Mouse (Mus musculus) megakaryocyte, embryonic 14.5 days (primary cell): Measurements from ENCODE around the gene Prpf38a. TPM values are rescaled to one million over a fixed set of nuclear protein-coding genes. Genes with fewer than 3 reads are reported as not detected.

Source experiments
- H3K27me3 ChIP-seq: replicated peaks from 2 replicates; pipeline ENCODE3; 2012; ENCODE audit warnings: inconsistent platforms
- H3K36me3 ChIP-seq: replicated peaks from 2 replicates; pipeline ENCODE3; 2012; ENCODE audit warnings: low read length, inconsistent platforms, mixed read lengths
- H3K4me1 ChIP-seq: 2 replicates; pipeline ENCODE4 v1.6.1; 2012; ENCODE audit warnings: inconsistent platforms
- H3K4me3 ChIP-seq: replicated peaks from 2 replicates; pipeline ENCODE3; 2012; ENCODE audit warnings: moderate library complexity, mild to moderate bottlenecking, inconsistent platforms
- H3K9me3 ChIP-seq: 2 replicates; pipeline ENCODE4 v1.6.1; 2012; ENCODE audit warnings: inconsistent platforms
- FLI1 ChIP-seq: IDR thresholded peaks from 2 replicates; pipeline ENCODE4 v1.6.1; 2012; ENCODE audit warnings: low read length, inconsistent platforms, mixed read lengths
- GATA1 ChIP-seq: IDR thresholded peaks from 3 replicates; pipeline ENCODE4 v1.6.1; 2012; ENCODE audit warnings: mixed read lengths, low read length, inconsistent platforms, borderline replicate concordance
- polyA plus RNA-seq: library from polyadenylated mRNA; stranded (reverse); fragments of >175 nt; gene quantifications from 2 replicates; pipeline ENCODE4 v1.2.3, GENCODE M21; 2012; ENCODE audit warnings: low replicate concordance; ENCODE audit not compliant: insufficient read depth

Gene Prpf38a
- polyA plus RNA-seq, 1 experiment: 5.3 TPM

GRCm38 (mm10) chr4:108598306-108598705 is 19.2 kb upstream of the Prpf38a start:
- peaks cover 78% of the 10 kb centered on the region for H3K36me3 ChIP-seq

DNA sequence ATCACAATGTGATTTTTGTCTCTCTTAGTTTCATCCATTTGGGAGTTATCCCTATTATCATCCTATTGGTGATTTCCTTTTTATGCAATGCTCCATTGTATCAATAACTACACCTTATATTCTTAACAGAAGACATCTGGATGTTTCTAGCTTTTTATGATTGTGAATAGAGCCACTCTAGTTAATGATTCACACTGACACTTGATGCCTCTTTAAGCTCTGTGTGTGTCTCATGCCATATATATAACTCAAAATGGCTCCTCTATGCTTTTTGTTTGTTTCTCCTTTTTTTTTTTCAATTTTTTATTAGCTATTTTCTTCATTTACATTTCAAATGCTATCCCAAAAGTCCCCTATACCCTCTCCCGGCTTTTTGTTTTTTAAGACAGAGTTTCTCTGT is 16.6 kb upstream of the Prpf38a start:
- no peak for TF ChIP-seq GATA1
- no peak for TF ChIP-seq FLI1
- Histone ChIP-seq H3K36me3 (peaks cover 77% of the 10 kb centered on the region), H3K4me3 (no peak overlapping the region), H3K4me1 (peaks cover 3% of the 10 kb centered on the region; the same call in 1 of the 2 replicates), H3K27me3 (no peaks in the 10 kb centered on the region), H3K9me3 (no peaks in the 10 kb centered on the region)

More at GRCm38 (mm10) chr4:108598306-108598705, 19.2 kb upstream of the Prpf38a start:
- TF ChIP-seq GATA1: no peak
- TF ChIP-seq FLI1: no peak
- peaks cover 3% of the 10 kb centered on the region; the same call in 1 of the 2 replicates for H3K4me1 ChIP-seq
- no peaks in the 10 kb centered on the region for H3K27me3 ChIP-seq
- H3K4me3 ChIP-seq: no peak overlapping the region
- no peaks in the 10 kb centered on the region for H3K9me3 ChIP-seq

DNA sequence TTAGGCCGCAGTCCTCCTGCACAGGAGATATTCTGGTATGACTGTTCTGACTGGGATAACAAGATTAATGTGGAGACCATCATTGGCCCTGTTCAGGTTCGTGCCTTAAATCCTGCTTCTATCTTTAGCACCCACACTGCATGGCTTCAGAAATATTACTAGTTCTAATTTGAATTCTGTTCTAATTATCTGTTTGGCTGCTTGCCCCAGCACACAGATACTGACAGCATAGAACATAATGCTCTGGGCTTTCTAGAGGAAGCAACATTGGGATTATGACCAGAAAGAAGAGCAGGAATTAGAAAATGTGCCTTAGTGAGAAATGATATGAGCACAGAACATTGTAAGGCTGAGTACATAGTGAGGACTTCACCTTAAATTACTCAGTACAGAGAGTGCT is 14.2 kb upstream of the Prpf38a start:
- no peak for TF ChIP-seq GATA1
- no peak for TF ChIP-seq FLI1
- peaks cover 72% of the 10 kb centered on the region for H3K36me3 ChIP-seq
- peaks cover 11% of the 10 kb centered on the region; the same call in 1 of the 2 replicates for H3K4me1 ChIP-seq
- H3K4me3 ChIP-seq: no peak overlapping the region
- no peaks in the 10 kb centered on the region for H3K9me3 ChIP-seq
- no peaks in the 10 kb centered on the region for H3K27me3 ChIP-seq

DNA sequence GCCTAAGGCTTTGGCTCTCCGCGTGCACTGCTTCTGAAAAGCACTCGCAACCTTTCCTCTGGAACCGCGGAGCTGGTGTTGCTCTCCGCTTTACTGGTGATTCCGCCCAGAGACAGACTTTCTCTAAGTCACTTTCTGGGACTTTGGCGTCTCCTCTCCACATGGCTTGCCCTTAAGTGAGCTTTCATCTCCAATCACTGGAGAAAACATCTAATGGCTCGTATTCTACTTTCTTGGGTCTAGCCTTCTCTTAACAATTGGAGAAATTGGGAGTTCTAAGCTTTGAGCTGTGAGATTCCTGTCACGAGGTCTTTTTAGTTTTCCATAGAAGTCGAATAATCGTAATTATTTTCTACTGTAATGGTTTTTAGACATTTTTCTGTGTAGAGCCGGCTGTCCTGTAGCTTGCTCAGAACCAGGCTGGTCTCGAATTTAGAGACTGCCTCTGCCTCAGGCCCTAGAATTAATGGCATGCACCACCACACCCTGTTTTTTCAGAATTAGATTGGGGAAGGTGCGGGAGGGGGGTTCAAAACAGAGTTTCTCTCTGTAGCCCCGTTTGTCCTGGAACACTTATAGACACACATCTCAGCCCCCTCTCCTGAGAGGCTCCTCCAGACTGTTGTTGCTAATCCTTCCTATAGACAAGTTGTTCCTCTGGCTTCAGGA is 741 bp upstream of the Prpf38a start:
- peak overlapping the region; percentile 100 for H3K4me3 ChIP-seq
- no peaks in the 10 kb centered on the region for H3K27me3 ChIP-seq
- peaks cover 20% of the 10 kb centered on the region for H3K4me1 ChIP-seq
- H3K36me3 ChIP-seq: peaks cover 27% of the 10 kb centered on the region
- TF ChIP-seq GATA1 (no peak), FLI1 (no peak)
- no peaks in the 10 kb centered on the region for H3K9me3 ChIP-seq

DNA sequence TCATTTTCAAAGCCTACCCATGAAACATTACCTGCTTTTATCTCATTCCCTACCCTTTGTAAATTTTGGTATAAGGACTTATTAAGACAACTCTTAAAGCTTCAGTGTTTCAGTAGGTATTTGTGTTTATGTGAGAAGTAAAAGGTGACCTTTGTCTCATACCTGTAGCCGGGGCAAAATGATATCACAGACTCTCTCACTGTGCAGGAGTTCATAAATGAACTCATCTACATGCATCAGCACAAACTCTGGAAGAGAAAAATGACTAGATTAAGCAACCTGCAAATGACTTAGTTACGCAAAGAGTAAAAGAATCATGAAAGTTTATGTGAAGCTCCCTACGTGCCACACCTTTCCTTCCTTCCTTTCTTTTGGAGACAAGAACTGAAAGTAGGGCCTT is 6.5 kb downstream of the Prpf38a start:
- H3K36me3 ChIP-seq: peaks cover 84% of the 10 kb centered on the region
- H3K27me3 ChIP-seq: no peaks in the 10 kb centered on the region
- H3K4me3 ChIP-seq: no peak overlapping the region
- TF ChIP-seq FLI1: no peak
- TF ChIP-seq GATA1: no peak
- H3K4me1 ChIP-seq: peaks cover 6% of the 10 kb centered on the region
- H3K9me3 ChIP-seq: no peaks in the 10 kb centered on the region

GRCm38 (mm10) chr4:108565026-108565425 is 14.1 kb downstream of the Prpf38a start:
- H3K27me3 ChIP-seq: no peaks in the 10 kb centered on the region
- no peaks in the 10 kb centered on the region for H3K9me3 ChIP-seq
- TF ChIP-seq FLI1 (no peak), GATA1 (no peak)
- no peaks in the 10 kb centered on the region for H3K4me1 ChIP-seq
- no peak overlapping the region for H3K4me3 ChIP-seq
- peaks cover 100% of the 10 kb centered on the region for H3K36me3 ChIP-seq

DNA sequence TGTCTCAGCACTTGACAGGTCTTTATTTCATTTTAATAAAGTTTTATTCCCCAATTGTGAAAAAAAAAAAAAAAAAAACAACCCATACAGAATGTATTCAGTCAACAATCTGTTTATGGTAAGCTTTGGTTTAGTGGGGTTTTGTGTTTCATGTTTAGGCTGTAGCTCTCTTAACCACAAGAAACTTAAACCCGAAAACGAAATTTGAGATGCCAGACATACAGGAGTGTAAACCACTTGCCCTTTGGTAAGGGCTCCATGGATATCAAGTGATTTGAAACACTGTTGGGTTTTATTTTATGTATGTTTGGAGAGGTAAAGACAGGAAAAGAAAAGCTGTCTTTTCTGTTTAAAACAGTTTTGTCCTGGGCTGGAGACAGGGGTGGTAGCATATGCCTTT is 39.4 kb downstream of the Prpf38a start:
- Histone ChIP-seq H3K27me3 (no peaks in the 10 kb centered on the region), H3K4me1 (no peaks in the 10 kb centered on the region; the same call in 1 of the 2 replicates), H3K4me3 (no peak overlapping the region), H3K9me3 (no peaks in the 10 kb centered on the region), H3K36me3 (peaks cover 59% of the 10 kb centered on the region)
- TF ChIP-seq FLI1 (no peak), GATA1 (no peak)

Other genes starting within 250 kb of the Prpf38a start
- gene Shisal2a, start 196.0 kb downstream of the Prpf38a start, polyA plus RNA-seq: not detected in 2 replicates
- gene Gpx7, start 172.4 kb downstream of the Prpf38a start, polyA plus RNA-seq: 0.07 TPM in 1 of 2 replicates, not detected in the other
- gene Tut4, start 119.9 kb downstream of the Prpf38a start, polyA plus RNA-seq: 2.8 and 10.1 TPM in 2 replicates
- gene Orc1, start 87 bp upstream of the Prpf38a start, polyA plus RNA-seq: 0.80 and 3.7 TPM in 2 replicates
- 24.8 and 45.3 TPM in 2 replicates for gene Cc2d1b, start 40.6 kb upstream of the Prpf38a start, polyA plus RNA-seq
- not detected in 2 replicates for gene 3110021N24Rik, start 140.3 kb upstream of the Prpf38a start, polyA plus RNA-seq
- 0.01 TPM in 1 of 2 replicates, not detected in the other for gene Zfyve9, start 201.5 kb upstream of the Prpf38a start, polyA plus RNA-seq